Mouse (Mus musculus) gastrocnemius, adult 2 months (tissue): ENCODE measurements around the gene Rmdn3. TPM values are rescaled to one million over a fixed set of nuclear protein-coding genes. Genes with fewer than 3 reads are reported as not detected.

Experiments used
- DNase-seq: peaks from one replicate; pipeline ENCODE4 v3.0.0; 2022
- H3K27ac ChIP-seq: fragments of 200-600 bp; 2 replicates; pipeline ENCODE4 v1.8.1; 2022; ENCODE audit warnings: mild to moderate bottlenecking
- H3K4me3 ChIP-seq: fragments of 200-600 bp; 2 replicates; pipeline ENCODE4 v1.8.1; 2022; ENCODE audit warnings: mild to moderate bottlenecking, moderate library complexity
- CTCF ChIP-seq: fragments of 200-600 bp; IDR thresholded peaks from 2 replicates; pipeline ENCODE4 v1.8.1; 2022; ENCODE audit warnings: antibody characterized with exemption, mild to moderate bottlenecking, moderate library complexity
- intact Hi-C: fragments of 180-260 bp; cut with DNase I; formaldehyde crosslinking; loops from one replicate; pipeline ENCODE4 v1.15.1; 2025
- total RNA-seq, 2 experiments: library from RNA; stranded (reverse); gene quantifications; 2 replicates each; pipeline ENCODE4 v1.2.3; 2021

Rmdn3 gene
- total RNA-seq, 2 experiments from 2014 or later, result 5.6 to 5.8 TPM

DNA sequence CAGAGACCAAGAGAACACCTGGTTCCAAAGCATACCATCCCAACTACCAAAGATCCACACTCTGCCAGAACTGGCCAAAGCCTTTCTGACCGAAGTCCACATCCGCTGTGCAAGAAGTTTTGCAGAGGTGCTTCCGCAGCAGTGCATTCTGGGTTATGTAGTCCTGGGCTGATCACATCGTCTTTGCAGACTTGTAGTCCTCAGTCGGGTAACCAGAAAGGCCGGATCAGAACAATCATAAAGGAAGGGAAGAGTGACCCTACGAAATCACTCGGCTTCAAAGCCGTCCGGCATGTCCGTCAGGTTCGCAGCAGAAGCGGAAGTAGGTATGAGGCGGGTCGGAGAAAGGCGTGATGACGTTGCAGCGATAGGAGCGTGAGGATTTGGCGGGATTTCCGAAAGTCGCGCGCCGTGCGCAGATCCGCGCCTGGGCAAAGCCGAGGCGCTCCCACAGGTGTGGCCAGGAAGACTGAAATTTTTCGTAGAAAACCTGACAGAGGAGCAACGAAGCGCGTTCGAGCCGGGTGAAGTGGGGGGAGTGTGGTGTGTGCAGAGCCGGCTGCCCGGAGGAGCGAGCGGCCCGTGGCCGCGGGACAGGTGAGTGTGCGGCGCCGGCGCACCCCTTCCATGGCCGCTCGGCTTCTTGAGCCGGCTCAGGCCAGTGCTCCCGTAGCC lies 44.3 kb downstream of the Rmdn3 start, which contains the start of gene Rad51:
Gene Rad51, plus strand, starts transcription at position 356 of the 675 bp plus-strand sequence.
- TF ChIP-seq CTCF, result no peak
- DNase-seq, result peak; percentile 88
- Histone ChIP-seq H3K27ac (peak within 1 kb of the TSS; percentile 96), H3K4me3 (peak within 1 kb of the TSS; percentile 85)
- intact Hi-C loops, result loop anchor here (5.0 kb wide), 1 partner anchor 65 kb away; the partner anchor contains the start of gene Knl1

DNA sequence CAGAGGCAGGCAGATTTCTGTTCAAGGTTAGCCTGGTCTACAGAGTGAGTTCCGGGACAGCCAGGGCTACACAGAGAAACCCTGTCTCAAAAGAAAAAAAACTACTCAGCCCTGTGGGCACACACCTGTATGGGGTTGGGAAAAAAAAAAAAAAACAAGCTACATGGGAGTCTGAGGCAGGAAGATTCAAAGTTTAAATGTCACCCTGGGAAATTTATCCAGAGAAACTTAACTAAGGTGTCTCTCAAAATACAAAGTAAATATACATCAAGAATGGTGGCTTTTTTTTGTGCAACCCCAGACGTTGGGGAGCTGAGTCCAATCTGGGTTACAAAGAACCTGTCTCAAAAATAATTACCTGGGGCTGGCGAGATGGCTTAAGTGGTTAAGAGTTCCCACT lies 45.8 kb downstream of the Rmdn3 start:
- Histone ChIP-seq H3K27ac (no peak overlapping the region), H3K4me3 (no peak overlapping the region)
- intact Hi-C loops, result loop anchor here (5.0 kb wide), 1 partner anchor 64 kb away; the partner anchor contains the start of gene Knl1
- no peak for TF ChIP-seq CTCF
- no peak for DNase-seq

GRCm38 (mm10) chr2:119108554-119108953 lies 48.3 kb downstream of the Rmdn3 start:
- Histone ChIP-seq H3K4me3 (no peak overlapping the region), H3K27ac (no peak overlapping the region)
- no peak for TF ChIP-seq CTCF
- DNase-seq, result no peak
- intact Hi-C loops, result no loop called here

- intact Hi-C loops, result no loop called here
- Histone ChIP-seq H3K4me3 (no peak overlapping the region), H3K27ac (no peak overlapping the region)
- no peak for TF ChIP-seq CTCF
- DNase-seq, result no peak
Measured at GRCm38 (mm10) chr2:119106583-119106982, 50.3 kb downstream of the Rmdn3 start.

DNA sequence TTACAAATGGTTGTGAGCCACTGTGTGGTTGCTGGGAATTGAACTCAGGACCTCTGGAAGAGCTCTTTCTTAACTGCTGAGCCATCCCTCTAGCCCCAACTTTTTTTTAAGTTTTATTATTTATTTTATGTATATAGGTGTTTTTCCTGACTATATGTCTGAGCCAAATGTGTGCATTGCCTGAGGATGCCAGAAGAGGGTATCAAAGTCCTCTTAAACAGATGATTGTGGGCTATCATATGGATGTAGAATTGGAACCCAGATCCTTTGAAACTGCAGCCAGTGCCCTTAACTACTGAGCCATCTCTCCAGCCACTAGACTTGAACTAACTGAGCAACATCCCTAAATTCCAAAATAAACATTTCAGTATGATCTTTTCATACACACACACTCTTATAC lies 55.3 kb downstream of the Rmdn3 start:
- Histone ChIP-seq H3K27ac (no peak overlapping the region), H3K4me3 (no peak overlapping the region)
- intact Hi-C loops, result no loop called here
- peak; percentile 25; the same call in 1 of the 2 replicates for TF ChIP-seq CTCF
- DNase-seq, result no peak

Other genes with a start within 250 kb of the Rmdn3 start
- 1 to 10 TPM; 1.6 to 2.3 TPM for gene Chst14, start 230.5 kb downstream of the Rmdn3 start, total RNA-seq
- 1 to 10 TPM; 3.2 to 4.8 TPM for gene Ccdc32, start 127.6 kb downstream of the Rmdn3 start, total RNA-seq
- gene Rpusd2, start 122.2 kb downstream of the Rmdn3 start, total RNA-seq, result 1 to 10 TPM; 2.8 to 3.4 TPM
- under 1 TPM; 0.03 to 0.06 TPM for gene Knl1, start 109.9 kb downstream of the Rmdn3 start, total RNA-seq
- gene Rad51, start 44.2 kb downstream of the Rmdn3 start, total RNA-seq, result 1 to 10 TPM in 1 of 2 experiments, under 1 TPM in 1; 0.70 to 1.3 TPM
- gene Gchfr, start 10.7 kb upstream of the Rmdn3 start, total RNA-seq, result not detected
- gene Gm14137, start 17.5 kb upstream of the Rmdn3 start, total RNA-seq, result not detected
- 10 to 100 TPM; 13.3 to 13.9 TPM for gene Zfyve19, start 51.6 kb upstream of the Rmdn3 start, total RNA-seq
- gene Dnajc17, start 51.8 kb upstream of the Rmdn3 start, total RNA-seq, result 1 to 10 TPM; 6.6 to 8.6 TPM
- not detected for gene Ppp1r14d, start 72.9 kb upstream of the Rmdn3 start, total RNA-seq
- gene Spint1, start 80.3 kb upstream of the Rmdn3 start, total RNA-seq, result not detected
- not detected for gene Rhov, start 114.2 kb upstream of the Rmdn3 start, total RNA-seq
- gene Vps18, start 131.7 kb upstream of the Rmdn3 start, total RNA-seq, result 10 to 100 TPM; 10.9 to 11.7 TPM
- gene Dll4, start 168.8 kb upstream of the Rmdn3 start, total RNA-seq, result 1 to 10 TPM; 3.8 to 4.8 TPM
- 10 to 100 TPM; 30.1 to 90.4 TPM for gene Chac1, start 194.2 kb upstream of the Rmdn3 start, total RNA-seq